Mouse (Mus musculus): ENCODE data around the gene Pvalb.

Gene Pvalb

DNA sequence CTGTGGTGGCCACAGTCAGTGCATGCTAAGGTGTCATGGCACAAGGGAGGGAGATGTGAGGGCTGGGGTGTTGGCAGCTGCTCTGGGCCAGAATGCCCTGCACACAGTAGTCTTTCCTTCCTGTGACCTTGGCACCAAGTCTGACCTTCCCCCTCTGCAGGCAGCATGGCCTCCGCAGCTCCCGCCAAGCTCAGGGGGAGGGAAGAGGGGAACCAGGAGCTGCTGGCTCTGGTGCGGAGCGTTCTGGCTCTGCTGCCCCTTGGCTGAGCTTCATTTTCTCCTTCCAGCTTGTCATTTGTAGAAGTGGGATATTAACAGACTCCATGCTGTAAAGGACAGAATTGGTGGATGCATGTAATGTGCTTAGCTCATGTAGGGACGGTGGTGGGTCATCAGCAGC is 47.9 kb downstream of the Pvalb start:
- DNase-seq (ENCODE audit: low spot score in 2 of 2), result no peak

DNA sequence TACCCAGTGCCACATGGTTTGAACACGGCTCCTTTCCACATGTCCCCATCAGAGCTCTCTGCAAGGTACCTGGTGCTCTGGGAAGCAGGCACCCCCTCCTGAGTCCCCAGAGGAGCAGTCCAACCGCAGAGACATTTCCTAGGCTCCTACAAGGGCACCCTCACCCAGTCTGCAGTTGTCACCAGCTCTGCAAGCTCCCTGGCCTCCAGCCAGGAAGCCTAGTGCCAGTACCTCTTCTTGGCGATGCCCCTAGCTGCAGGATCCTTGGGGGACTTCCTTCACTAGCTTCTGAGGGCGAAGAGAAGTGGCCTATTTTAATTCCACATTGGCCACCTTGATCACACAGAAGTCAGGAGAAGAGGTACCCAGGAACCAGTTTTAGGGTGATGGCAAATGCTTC is 48.4 kb downstream of the Pvalb start:
- DNase-seq (ENCODE audit: low spot score in 2 of 2), result no peak

DNA sequence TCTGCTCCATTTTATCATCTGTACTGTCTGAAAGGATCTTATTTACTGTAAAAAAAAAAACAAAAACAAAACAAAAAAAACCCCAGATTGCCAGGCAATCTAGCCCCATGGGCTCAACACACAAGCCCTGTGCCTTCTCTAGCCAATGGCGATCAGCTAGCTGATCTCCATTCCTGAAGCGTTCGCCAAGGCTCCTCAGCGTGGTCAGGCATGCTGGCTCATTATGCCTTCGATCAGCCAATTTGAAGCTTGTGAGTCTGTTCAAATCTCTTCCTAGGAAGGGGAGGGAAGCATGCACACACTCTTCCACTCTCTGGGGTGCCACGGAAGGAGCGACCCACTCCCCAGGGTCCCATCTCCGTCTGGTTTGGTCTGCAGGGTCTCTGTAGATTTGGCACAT is 48.9 kb downstream of the Pvalb start:
- no peak for DNase-seq (ENCODE audit: low spot score in 2 of 2)

DNA sequence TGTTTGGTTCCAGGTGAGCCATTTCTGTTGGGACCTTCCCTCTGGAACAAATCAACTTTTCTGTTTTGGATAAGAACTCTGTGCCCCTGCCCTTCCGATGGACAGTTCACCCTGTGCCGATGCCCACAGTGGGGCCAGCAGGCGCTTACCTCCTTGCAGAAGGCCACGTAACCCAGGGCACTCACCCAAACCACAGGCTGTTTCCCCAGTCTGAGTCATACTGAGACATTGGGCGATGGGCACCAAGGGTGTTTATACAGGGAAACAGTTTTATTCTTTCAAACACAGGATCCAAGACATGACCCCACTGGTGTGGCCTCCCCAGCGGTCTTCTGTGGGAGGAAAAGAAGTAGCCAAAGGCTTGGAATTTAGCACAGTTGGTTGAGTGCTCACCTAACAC is 50.8 kb downstream of the Pvalb start:
- no peak for DNase-seq (ENCODE audit: low spot score in 2 of 2)

DNA sequence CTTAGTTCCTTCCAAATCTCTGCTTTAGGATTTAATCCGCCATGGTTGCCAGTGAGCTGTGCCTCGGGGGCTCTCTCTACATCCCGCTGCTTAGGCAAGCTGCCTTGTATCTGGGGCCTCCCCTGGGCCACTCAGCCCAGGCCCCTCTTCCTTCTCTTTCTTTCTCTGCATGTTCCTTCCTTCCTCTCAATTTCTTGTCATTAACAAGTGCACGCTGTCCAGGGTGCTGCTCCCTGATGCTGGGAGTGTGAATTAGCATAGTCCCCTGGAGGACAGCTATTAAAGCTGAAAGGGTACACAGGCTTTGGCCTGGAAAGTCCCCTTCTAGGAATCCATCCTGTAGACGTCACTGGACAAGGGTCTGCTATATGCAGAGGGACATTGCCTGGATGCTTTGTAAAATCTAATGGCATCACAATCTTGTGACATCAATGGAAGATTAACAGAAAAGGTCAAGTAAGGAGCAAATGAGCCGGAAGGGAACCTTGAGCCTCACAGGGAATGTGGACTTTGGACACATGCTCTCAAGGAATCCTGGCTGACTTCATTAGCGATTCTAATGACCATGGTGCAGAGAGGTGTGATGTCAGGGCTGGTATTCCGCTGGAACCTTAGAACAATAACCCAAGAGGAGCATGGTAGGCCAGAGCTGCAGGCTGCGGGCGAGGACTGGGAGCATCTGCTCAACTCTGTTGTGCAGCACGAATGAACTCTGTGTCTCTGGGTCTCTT is 53.0 kb downstream of the Pvalb start:
- no peak for DNase-seq (ENCODE audit: low spot score in 2 of 2)

DNA sequence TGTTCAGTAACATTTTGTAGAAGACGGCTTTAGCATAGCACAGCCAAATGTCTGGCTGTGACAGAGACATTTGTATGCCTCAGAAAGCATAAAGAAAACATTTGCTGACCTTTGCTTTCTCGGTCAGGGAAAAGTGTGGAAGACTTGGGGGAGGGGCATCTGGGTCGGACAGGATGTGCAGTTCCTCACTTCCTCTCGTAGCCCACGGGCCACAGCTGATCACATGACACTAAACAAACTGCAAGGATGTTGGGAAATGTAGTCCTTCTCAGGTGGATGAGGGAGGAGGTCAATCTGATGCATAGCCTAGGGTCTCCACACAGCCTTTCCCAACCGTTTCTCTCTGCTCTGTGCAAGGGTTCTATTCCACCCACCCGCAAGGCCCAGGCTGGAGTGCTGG is 57.6 kb downstream of the Pvalb start:
- no peak for DNase-seq (ENCODE audit: low spot score in 2 of 2)
